Mouse (Mus musculus): ENCODE results near the gene Krt77.

Gene Krt77

GRCm38 (mm10) chr15:101869431-101869830, at the start of gene Krt77:
TSS of gene Krt77 (minus strand) at chr15:101869705.
- no peak for DNase-seq (ENCODE audit: low spot score in 2 of 2)

GRCm38 (mm10) chr15:101916072-101916471, 46.6 kb upstream of the Krt77 start:
- DNase-seq (ENCODE audit: low spot score in 2 of 2) = no peak

GRCm38 (mm10) chr15:101904849-101905248, 35.3 kb upstream of the Krt77 start:
- DNase-seq (ENCODE audit: low spot score in 2 of 2) = no peak

- no peak for DNase-seq (ENCODE audit: low spot score in 2 of 2)
Observed at GRCm38 (mm10) chr15:101902171-101903149, 33.0 kb upstream of the Krt77 start.

- no peak for DNase-seq (ENCODE audit: low spot score in 2 of 2)
Observed at GRCm38 (mm10) chr15:101895216-101895615, 25.7 kb upstream of the Krt77 start.

GRCm38 (mm10) chr15:101892820-101893219, 23.3 kb upstream of the Krt77 start, which contains the start of gene Krt76:
TSS of gene Krt76 (minus strand) at chr15:101892920.
- no peak for DNase-seq (ENCODE audit: low spot score in 2 of 2)

GRCm38 (mm10) chr15:101879776-101880175, 10.3 kb upstream of the Krt77 start:
- no peak for DNase-seq (ENCODE audit: low spot score in 2 of 2)

GRCm38 (mm10) chr15:101878041-101878440, 8.5 kb upstream of the Krt77 start:
- DNase-seq (ENCODE audit: low spot score in 2 of 2) = no peak

GRCm38 (mm10) chr15:101874383-101874782, 4.9 kb upstream of the Krt77 start:
- DNase-seq (ENCODE audit: low spot score in 2 of 2) = no peak

- no peak for DNase-seq (ENCODE audit: low spot score in 2 of 2)
Observed at GRCm38 (mm10) chr15:101873231-101873630, 3.7 kb upstream of the Krt77 start.

GRCm38 (mm10) chr15:101866754-101867153, 2.8 kb downstream of the Krt77 start:
- DNase-seq (ENCODE audit: low spot score in 2 of 2) = no peak

- DNase-seq (ENCODE audit: low spot score in 2 of 2) = no peak
Observed at GRCm38 (mm10) chr15:101860421-101861130, 8.9 kb downstream of the Krt77 start.

GRCm38 (mm10) chr15:101859735-101860170, 9.8 kb downstream of the Krt77 start:
- peak in 1 of 2 experiments; percentile 3 for DNase-seq (ENCODE audit: low spot score in 2 of 2)

GRCm38 (mm10) chr15:101858673-101859425, 10.7 kb downstream of the Krt77 start:
- DNase-seq (ENCODE audit: low spot score in 2 of 2) = no peak

GRCm38 (mm10) chr15:101856696-101857095, 12.8 kb downstream of the Krt77 start:
- DNase-seq (ENCODE audit: low spot score in 2 of 2) = no peak

GRCm38 (mm10) chr15:101855732-101856131, 13.8 kb downstream of the Krt77 start:
- no peak for DNase-seq (ENCODE audit: low spot score in 2 of 2)

- DNase-seq (ENCODE audit: low spot score in 2 of 2) = no peak
Observed at GRCm38 (mm10) chr15:101854294-101854693, 15.2 kb downstream of the Krt77 start.

GRCm38 (mm10) chr15:101852571-101852970, 16.9 kb downstream of the Krt77 start:
- no peak for DNase-seq (ENCODE audit: low spot score in 2 of 2)

- no peak for DNase-seq (ENCODE audit: low spot score in 2 of 2)
Observed at GRCm38 (mm10) chr15:101850694-101851093, 18.8 kb downstream of the Krt77 start, which contains the start of gene Krt1. TSS of gene Krt1 (minus strand) at chr15:101850794.

GRCm38 (mm10) chr15:101845971-101846403, 23.5 kb downstream of the Krt77 start:
- peak in 1 of 2 experiments; percentile 1 for DNase-seq (ENCODE audit: low spot score in 2 of 2)

- no peak for DNase-seq (ENCODE audit: low spot score in 2 of 2)
Observed at GRCm38 (mm10) chr15:101843192-101843591, 26.3 kb downstream of the Krt77 start.
